ENCODE assay signal across 8 mouse cellular contexts in genomic region chr11:20541995-20542637, GRCm38 (mm10). TPM values are rescaled to one million over a fixed set of nuclear protein-coding genes. Genes with fewer than 3 reads are reported as not detected.
DNase-seq lines count a peak whose midpoint lies in the region; ATAC-seq and TF ChIP-seq lines count a peak whose summit lies in the region.

No protein-coding gene starts in this region.

- peak overlapping the region; percentile 78 for H3K4me2 ChIP-seq in heart, embryonic 13.5 days
- H3K4me2 ChIP-seq in forebrain, postnatal 0 days (ENCODE audit: low read depth): peak overlapping the region; percentile 84
- peak overlapping the region; percentile 95 for H3K4me2 ChIP-seq in liver, embryonic 13.5 days

- peak overlapping the region; percentile 70 for H3K27ac ChIP-seq in heart, embryonic 13.5 days (replicated peaks)
- peak overlapping the region; percentile 87 for H3K27ac ChIP-seq in forebrain, postnatal 0 days (ENCODE audit: low read depth, low read length)
- H3K27ac ChIP-seq in liver, embryonic 13.5 days: peak overlapping the region; percentile 72

- H3K9me3 ChIP-seq in heart, embryonic 13.5 days: no peaks in the 10 kb centered on the region
- H3K9me3 ChIP-seq in forebrain, postnatal 0 days (ENCODE audit: low read length): no peaks in the 10 kb centered on the region
- no peaks in the 10 kb centered on the region for H3K9me3 ChIP-seq in liver, embryonic 13.5 days (replicated peaks)

- H3K4me1 ChIP-seq in heart, embryonic 13.5 days: peaks cover 19% of the 10 kb centered on the region
- H3K4me1 ChIP-seq in forebrain, postnatal 0 days (ENCODE audit: insufficient read depth): 0 out of 2 replicates have a peak, but pooled peaks cover 6% of the 10 kb centered on the region
- H3K4me1 ChIP-seq in liver, embryonic 13.5 days (replicated peaks): peaks cover 47% of the 10 kb centered on the region

- H3K9ac ChIP-seq in heart, embryonic 13.5 days: peak overlapping the region; percentile 81
- H3K9ac ChIP-seq in forebrain, postnatal 0 days: peak overlapping the region; percentile 83
- H3K9ac ChIP-seq in liver, embryonic 13.5 days: peak overlapping the region; percentile 84

- under 1% methylated on average over 29 of the region's 29 CpGs for whole genome bisulfite sequencing in heart, embryonic 13.5 days
- WGBS in forebrain, postnatal 0 days: 2% methylated on average over 29 of the region's 29 CpGs
- 3% methylated on average over 27 of the region's 29 CpGs for WGBS in liver, embryonic 13.5 days (ENCODE audit: insufficient replicate concordance)

- H3K27me3 ChIP-seq in heart, embryonic 13.5 days (replicated peaks): 0 out of 2 replicates have a peak, but pooled peaks cover 3% of the 10 kb centered on the region
- no peaks in the 10 kb centered on the region for H3K27me3 ChIP-seq in forebrain, postnatal 0 days (ENCODE audit: insufficient read depth, low read length)
- 0 out of 2 replicates have a peak, but pooled peaks cover 5% of the 10 kb centered on the region for H3K27me3 ChIP-seq in liver, embryonic 13.5 days

- no peak for ATAC-seq in heart, embryonic 13.5 days (ENCODE audit: extremely low read depth, insufficient number of reproducible peaks, low FRiP score, low TSS enrichment)
- ATAC-seq in forebrain, postnatal 0 days: no peak
- ATAC-seq in liver, embryonic 13.5 days (ENCODE audit: low read depth): no peak
- ATAC-seq in megakaryocyte-erythroid progenitor cell, adult 5-6 weeks (replicated peaks; ENCODE audit: low FRiP score, low TSS enrichment, poor library complexity, severe bottlenecking): no peak; the same call in 1 of the 2 replicates

- DNase-seq in heart, postnatal 4 days: no peak
- peak; percentile 76 for DNase-seq in 416B (ENCODE audit: low read depth)
- peak; percentile 40 for DNase-seq in WW6 (ENCODE audit: low read depth, low spot score)
- peak; percentile 75 for DNase-seq in forebrain, postnatal 0 days
- DNase-seq in liver, embryonic 13.5 days: no peak
- DNase-seq in thymus, postnatal 10 days (ENCODE audit: low spot score in 2 of 2): no peak

- H3K36me3 ChIP-seq in heart, embryonic 13.5 days: no peaks in the 10 kb centered on the region
- no peaks in the 10 kb centered on the region for H3K36me3 ChIP-seq in forebrain, postnatal 0 days (ENCODE audit: insufficient read depth)
- H3K36me3 ChIP-seq in liver, embryonic 13.5 days: no peaks in the 10 kb centered on the region

- no peak for TF ChIP-seq CTCF in forebrain, postnatal 0 days (IDR thresholded peaks at IDR 0.05; ENCODE audit: low read depth)

- H3K4me3 ChIP-seq in heart, embryonic 13.5 days: peak overlapping the region; percentile 85
- peak overlapping the region; percentile 91 for H3K4me3 ChIP-seq in forebrain, postnatal 0 days (ENCODE audit: low read depth, low read length)
- H3K4me3 ChIP-seq in liver, embryonic 13.5 days (replicated peaks): peak overlapping the region; percentile 88

RNA-seq across cellular contexts. Expression of gene Sertad2, which starts 0.9 kb away (rescaled TPM):
- 30.5 and 32.7 TPM in 2 replicates for polyA plus RNA-seq in heart, embryonic 13.5 days (2015; fragmentation: Nextera tagmentation; extraction: Ambion mirVana)
- 10 to 100 TPM; 26.1 to 28.7 TPM for total RNA-seq in heart, postnatal 4 days (2021)
- 14.8 and 17.7 TPM in 2 replicates for total RNA-seq in forebrain, postnatal 0 days (2014; rRNA removed)
- polyA plus RNA-seq in forebrain, postnatal 0 days (2015; fragmentation: Nextera tagmentation; extraction: Ambion mirVana): 29.8 and 38.3 TPM in 2 replicates
- 37.4 and 38.6 TPM in 2 replicates for polyA plus RNA-seq in liver, embryonic 13.5 days (2015; fragmentation: Nextera tagmentation; extraction: Ambion mirVana)
- 10.0 and 11.8 TPM in 2 replicates for total RNA-seq in megakaryocyte-erythroid progenitor cell, adult 5-6 weeks (2014; fragmentation: Nextera tagmentation)
- total RNA-seq in megakaryocyte-erythroid progenitor cell, adult 5-6 weeks (2017): 10.1 and 13.3 TPM in 2 replicates

Comparison
In these comparisons a context has a peak if more than half of its experiments do, and no peak if none do; other contexts are left out.
1. DNase-seq: peak in 416B (single experiment), WW6 (single experiment) and forebrain, postnatal 0 days (single experiment); none in heart, postnatal 4 days (single experiment), liver, embryonic 13.5 days (single experiment) and thymus, postnatal 10 days (0 of 2).
2. Peak in every context shown above with its lines, with median percentiles within 50 percentile points of each other: H3K27ac ChIP-seq, H3K4me2 ChIP-seq, H3K4me3 ChIP-seq and H3K9ac ChIP-seq.